Mouse (Mus musculus): ENCODE measurements around the gene Ptpn1.
A peak's percentile ranks its signal among the peaks of the same experiment; 100 is the strongest.

The Ptpn1 gene

GRCm38 (mm10) chr2:167921823-167922222, 10.0 kb upstream of the Ptpn1 start:
- DNase-seq (ENCODE audit: low spot score) = no peak

GRCm38 (mm10) chr2:167924011-167924410, 7.8 kb upstream of the Ptpn1 start:
- DNase-seq (ENCODE audit: low spot score) = no peak

GRCm38 (mm10) chr2:167924803-167925604, 6.9 kb upstream of the Ptpn1 start:
- DNase-seq (ENCODE audit: low spot score) = peak; percentile 88

GRCm38 (mm10) chr2:167925841-167926800, 5.7 kb upstream of the Ptpn1 start:
- DNase-seq (ENCODE audit: low spot score) = no peak

GRCm38 (mm10) chr2:167928002-167928526, 3.8 kb upstream of the Ptpn1 start:
- DNase-seq (ENCODE audit: low spot score) = no peak

- DNase-seq (ENCODE audit: low spot score) = no peak
These were observed 2.9 kb upstream of the Ptpn1 start for GRCm38 (mm10) chr2:167928972-167929371.

- no peak for DNase-seq (ENCODE audit: low spot score)
These were observed 882 bp upstream of the Ptpn1 start for GRCm38 (mm10) chr2:167930975-167931374.

- DNase-seq (ENCODE audit: low spot score) = peak; percentile 30
These were observed 922 bp downstream of the Ptpn1 start for GRCm38 (mm10) chr2:167932727-167933231.

- no peak for DNase-seq (ENCODE audit: low spot score)
These were observed 1.5 kb downstream of the Ptpn1 start for GRCm38 (mm10) chr2:167933397-167933796.

GRCm38 (mm10) chr2:167935956-167936355, 4.1 kb downstream of the Ptpn1 start:
- no peak for DNase-seq (ENCODE audit: low spot score)

GRCm38 (mm10) chr2:167938786-167939185, 6.9 kb downstream of the Ptpn1 start:
- DNase-seq (ENCODE audit: low spot score) = no peak

GRCm38 (mm10) chr2:167939204-167939603, 7.3 kb downstream of the Ptpn1 start:
- no peak for DNase-seq (ENCODE audit: low spot score)

GRCm38 (mm10) chr2:167939632-167940399, 8.0 kb downstream of the Ptpn1 start:
- no peak for DNase-seq (ENCODE audit: low spot score)

GRCm38 (mm10) chr2:167940636-167941035, 8.8 kb downstream of the Ptpn1 start:
- no peak for DNase-seq (ENCODE audit: low spot score)

GRCm38 (mm10) chr2:167941320-167941719, 9.5 kb downstream of the Ptpn1 start:
- no peak for DNase-seq (ENCODE audit: low spot score)

GRCm38 (mm10) chr2:167941745-167942176, 9.9 kb downstream of the Ptpn1 start:
- no peak for DNase-seq (ENCODE audit: low spot score)

GRCm38 (mm10) chr2:167942199-167942925, 10.5 kb downstream of the Ptpn1 start:
- DNase-seq (ENCODE audit: low spot score) = no peak

- no peak for DNase-seq (ENCODE audit: low spot score)
These were observed 11.2 kb downstream of the Ptpn1 start for GRCm38 (mm10) chr2:167942926-167943633.

GRCm38 (mm10) chr2:167944193-167944592, 12.3 kb downstream of the Ptpn1 start:
- DNase-seq (ENCODE audit: low spot score) = no peak

- no peak for DNase-seq (ENCODE audit: low spot score)
These were observed 13.6 kb downstream of the Ptpn1 start for GRCm38 (mm10) chr2:167945451-167945850.

Measured in embryo, embryonic 10.5 days (tissue).